Mouse (Mus musculus) MEL (cell line): ENCODE data around the gene Abcb6.

Source experiments
- GATA1 ChIP-seq: IDR thresholded peaks from 2 replicates; pipeline ENCODE4 v1.6.1; 2011; ENCODE audit warnings: low read depth, low read length, improper control_type of control experiment
- USF1 ChIP-seq: IDR thresholded peaks from 2 replicates; pipeline ENCODE4 v1.6.1; 2014; ENCODE audit warnings: low read depth, mild to moderate bottlenecking, inconsistent platforms, low read length, improper control_type of control experiment, moderate library complexity

DNA sequence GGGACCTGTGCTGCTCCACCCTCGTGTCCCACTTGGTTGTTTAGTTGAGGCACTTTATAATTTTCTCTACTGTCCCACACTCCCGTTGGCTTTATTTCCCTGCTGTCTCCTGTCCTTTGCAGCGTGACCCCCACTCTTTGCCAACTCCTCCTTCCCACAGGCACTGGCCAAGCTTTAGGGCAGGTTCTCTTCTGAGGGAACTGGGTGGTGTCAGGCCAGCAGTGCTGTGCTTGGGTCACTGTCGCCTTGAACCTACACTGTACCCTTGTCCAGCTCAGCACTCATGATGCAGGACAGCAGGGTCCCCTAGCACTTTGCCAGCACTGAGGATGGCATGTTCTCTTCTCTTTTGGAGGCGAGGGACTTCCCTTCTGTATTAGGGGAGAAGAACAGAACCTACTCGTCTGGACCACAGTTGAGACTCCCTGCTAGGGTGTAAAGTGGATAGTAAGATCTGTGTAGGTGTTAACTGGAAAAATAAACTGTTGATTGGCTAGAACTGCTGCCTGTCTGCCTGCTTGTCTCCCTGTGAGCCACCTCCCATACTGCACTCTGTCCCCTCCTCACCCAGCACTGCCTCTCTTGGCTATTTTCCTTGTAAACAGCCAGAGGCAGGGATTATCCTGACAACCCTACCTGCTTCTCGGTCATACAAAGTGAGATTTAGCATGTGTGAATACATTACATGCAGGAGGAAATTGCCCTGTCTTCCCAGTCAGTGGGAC is 32.6 kb downstream of the Abcb6 start:
- TF ChIP-seq USF1 (no peak), GATA1 (no peak)
